Mouse (Mus musculus) forebrain, embryonic 14.5 days (tissue): ENCODE measurements at regions not wholly inside any gene's neighbourhood (a gene's known extent, or its start where the extent isn't known, plus 50 kb on each side); places are given as distances from the start of the nearest gene placed in this dataset.

Experiments
- ATAC-seq: fragments of 200-750 bp; cut with Nextera tagmentation; 2 replicates; pipeline ENCODE4 v1.8.0; 2017; ENCODE audit warnings: mild to moderate bottlenecking, moderate library complexity
- DNase-seq: peaks from one replicate; pipeline ENCODE4 v3.0.0-alpha.2; 2015; ENCODE audit warnings: low spot score
- H3K27ac ChIP-seq: fragments of 300-500 bp; sonication (generic); 2 replicates; pipeline ENCODE4 v1.5.1; 2014; ENCODE audit warnings: low read depth, mild to moderate bottlenecking, control low read depth, low read length, moderate library complexity
- H3K27me3 ChIP-seq: fragments of 300-500 bp; sonication (generic); replicated peaks from 2 replicates; pipeline ENCODE4 v1.6.1; 2014; ENCODE audit warnings: low read length, control low read depth, mixed read lengths; ENCODE audit not compliant: control insufficient read depth, insufficient read depth
- H3K36me3 ChIP-seq: fragments of 300-500 bp; sonication (generic); 2 replicates; pipeline ENCODE4 v1.6.1; 2014; ENCODE audit warnings: low read length, control low read depth; ENCODE audit not compliant: control insufficient read depth, insufficient read depth
- H3K4me1 ChIP-seq: fragments of 300-500 bp; sonication (generic); 2 replicates; pipeline ENCODE4 v1.6.1; 2014; ENCODE audit warnings: antibody characterized with exemption, low read length, control low read depth; ENCODE audit not compliant: control insufficient read depth, insufficient read depth
- H3K4me2 ChIP-seq: fragments of 300-500 bp; sonication (generic); 2 replicates; pipeline ENCODE4 v1.6.1; 2014; ENCODE audit warnings: mild to moderate bottlenecking, control low read depth, low read length
- H3K4me3 ChIP-seq: fragments of 300-500 bp; sonication (generic); 2 replicates; pipeline ENCODE4 v1.5.1; 2014; ENCODE audit warnings: low read depth, low read length, control low read depth
- H3K9ac ChIP-seq: fragments of 300-500 bp; sonication (generic); 2 replicates; pipeline ENCODE4 v1.6.1; 2014; ENCODE audit warnings: mild to moderate bottlenecking, low read length, control low read depth, moderate library complexity
- H3K9me3 ChIP-seq: fragments of 300-500 bp; sonication (generic); replicated peaks from 2 replicates; pipeline ENCODE4 v1.6.1; 2016; ENCODE audit warnings: low read length, control low read depth, mixed read lengths; ENCODE audit not compliant: control insufficient read depth
- WGBS: fragments of 180-500 bp; shearing (Covaris S2); extraction: QIAGEN DNeasy Blood & Tissue Kit; methylation state at CpG from one replicate; pipeline ENCODE4 v1.1.7; 2014; 5-methylcytosine and 5-hydroxymethylcytosine counted together

DNA sequence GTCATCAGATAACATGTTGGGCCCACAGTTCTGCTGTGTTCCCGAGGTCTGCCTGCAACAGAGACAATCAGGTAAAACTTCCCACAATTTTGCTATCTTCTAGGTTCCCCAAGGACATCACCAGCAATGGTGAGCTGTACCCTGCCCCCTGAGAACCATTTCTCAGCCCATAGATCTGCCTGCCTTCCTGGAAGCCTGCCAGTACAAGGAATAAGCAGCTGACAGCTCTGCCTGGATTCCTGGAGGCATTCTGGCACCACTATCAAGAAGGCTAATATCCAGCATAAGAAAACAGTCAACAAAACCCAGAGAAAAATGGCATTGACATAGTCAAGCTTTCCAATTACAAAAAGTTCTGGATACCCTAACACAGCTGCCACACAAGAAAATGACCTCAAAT, 774.2 kb upstream of the Ppp6c start:
- ATAC-seq (no peak), DNase-seq (peak; percentile 35)
- Histone ChIP-seq H3K4me2 (no peak overlapping the region), H3K4me3 (no peak overlapping the region), H3K4me1 (no peaks in the 10 kb centered on the region), H3K36me3 (no peaks in the 10 kb centered on the region), H3K9ac (no peak overlapping the region), H3K27me3 (no peaks in the 10 kb centered on the region), H3K9me3 (no peaks in the 10 kb centered on the region), H3K27ac (no peak overlapping the region)
- WGBS, result 76% methylated on average over 1 of the region's 1 CpGs
